Mouse (Mus musculus): ENCODE data around the gene Isca1. TPM values are rescaled to one million over a fixed set of nuclear protein-coding genes. Genes with fewer than 3 reads are reported as not detected.

Isca1 gene
- polyA plus RNA-seq, 1 experiment from 2014 or later, result 113 TPM

Other genes starting within 250 kb of the Isca1 start
- gene Agtpbp1, start 184.6 kb downstream of the Isca1 start, polyA plus RNA-seq (2014; fragmentation: Nextera tagmentation; extraction: Ambion mirVana), result 20.4 and 21.0 TPM in 2 replicates
- 102 TPM in 2 replicates for gene Naa35, start 184.6 kb downstream of the Isca1 start, polyA plus RNA-seq (2014; fragmentation: Nextera tagmentation; extraction: Ambion mirVana)
- 131 and 133 TPM in 2 replicates for gene Golm1, start 94.0 kb downstream of the Isca1 start, polyA plus RNA-seq (2014; fragmentation: Nextera tagmentation; extraction: Ambion mirVana)
- gene 4921517D22Rik, start 75.7 kb downstream of the Isca1 start, polyA plus RNA-seq (2014; fragmentation: Nextera tagmentation; extraction: Ambion mirVana), result not detected in 2 replicates
- gene Spata31d1a, start 59.5 kb downstream of the Isca1 start, polyA plus RNA-seq (2014; fragmentation: Nextera tagmentation; extraction: Ambion mirVana), result not detected in 2 replicates
- gene Spata31d1b, start 57.5 kb downstream of the Isca1 start, polyA plus RNA-seq (2014; fragmentation: Nextera tagmentation; extraction: Ambion mirVana), result not detected in 2 replicates
- gene Spata31d1d, start 38.1 kb downstream of the Isca1 start, polyA plus RNA-seq (2014; fragmentation: Nextera tagmentation; extraction: Ambion mirVana), result not detected in 2 replicates
- 0.16 TPM in 1 of 2 replicates, not detected in the other for gene 1700014D04Rik, start 23.1 kb downstream of the Isca1 start, polyA plus RNA-seq (2014; fragmentation: Nextera tagmentation; extraction: Ambion mirVana)
- not detected in 2 replicates for gene Gm49354, start 12.4 kb upstream of the Isca1 start, polyA plus RNA-seq (2014; fragmentation: Nextera tagmentation; extraction: Ambion mirVana)
- 46.4 and 55.5 TPM in 2 replicates for gene Tut7, start 53.3 kb upstream of the Isca1 start, polyA plus RNA-seq (2014; fragmentation: Nextera tagmentation; extraction: Ambion mirVana)

All from forebrain, embryonic 11.5 days (tissue).